Mouse (Mus musculus) forebrain, embryonic 13.5 days (tissue): ENCODE measurements around the gene Foxp1. TPM values are rescaled to one million over a fixed set of nuclear protein-coding genes. Genes with fewer than 3 reads are reported as not detected.
A peak's percentile ranks its signal among the peaks of the same experiment; 100 is the strongest.

ENCODE experiments used
- ATAC-seq: fragments of 200-750 bp; cut with Nextera tagmentation; 2 replicates; pipeline ENCODE4 v1.8.0; 2017
- H3K27ac ChIP-seq: fragments of 300-500 bp; sonication (generic); 2 replicates; pipeline ENCODE4 v1.5.1; 2015; ENCODE audit warnings: inconsistent platforms, mild to moderate bottlenecking, moderate library complexity
- H3K27me3 ChIP-seq: fragments of 300-500 bp; sonication (generic); 2 replicates; pipeline ENCODE4 v1.6.1; 2015; ENCODE audit warnings: mild to moderate bottlenecking, inconsistent platforms
- H3K36me3 ChIP-seq: fragments of 300-500 bp; sonication (generic); 2 replicates; pipeline ENCODE4 v1.6.1; 2015; ENCODE audit warnings: mild to moderate bottlenecking, inconsistent platforms; ENCODE audit not compliant: poor library complexity, severe bottlenecking
- H3K4me1 ChIP-seq: fragments of 300-500 bp; sonication (generic); 2 replicates; pipeline ENCODE4 v1.6.1; 2015; ENCODE audit warnings: inconsistent platforms
- H3K4me2 ChIP-seq: fragments of 300-500 bp; sonication (generic); 2 replicates; pipeline ENCODE4 v1.6.1; 2015; ENCODE audit warnings: inconsistent platforms, mild to moderate bottlenecking, moderate library complexity
- H3K4me3 ChIP-seq: fragments of 300-500 bp; sonication (generic); 2 replicates; pipeline ENCODE4 v1.5.1; 2015; ENCODE audit warnings: mild to moderate bottlenecking, inconsistent platforms
- H3K9ac ChIP-seq: fragments of 300-500 bp; sonication (generic); 2 replicates; pipeline ENCODE4 v1.6.1; 2015; ENCODE audit warnings: mild to moderate bottlenecking, inconsistent platforms
- H3K9me3 ChIP-seq: fragments of 300-500 bp; sonication (generic); replicated peaks from 2 replicates; pipeline ENCODE4 v1.6.1; 2016; ENCODE audit warnings: inconsistent platforms
- WGBS: fragments of 180-500 bp; shearing (Covaris S2); methylation state at CpG from one replicate; pipeline ENCODE4 v1.1.7; 2015; 5-methylcytosine and 5-hydroxymethylcytosine counted together
- polyA plus RNA-seq: library from polyadenylated mRNA; unstranded; fragments of >200 nt; fragmentation: Nextera tagmentation; extraction: Ambion mirVana; gene quantifications from 2 replicates; pipeline ENCODE4 v1.2.1, GENCODE M21; 2015

The Foxp1 gene
- polyA plus RNA-seq, 1 experiment from 2014 or later = 51.3 TPM

GRCm38 (mm10) chr6:99105979-99106378, 416.5 kb downstream of the Foxp1 start:
- no peak overlapping the region for H3K4me2 ChIP-seq
- no peak overlapping the region for H3K9ac ChIP-seq
- WGBS = 86% methylated on average over 4 of the region's 4 CpGs
- no peaks in the 10 kb centered on the region for H3K36me3 ChIP-seq
- ATAC-seq = no peak
- no peaks in the 10 kb centered on the region for H3K9me3 ChIP-seq
- H3K4me1 ChIP-seq = peaks cover 32% of the 10 kb centered on the region
- no peak overlapping the region for H3K27ac ChIP-seq
- H3K27me3 ChIP-seq = 0 out of 2 replicates have a peak, but pooled peaks cover 3% of the 10 kb centered on the region
- no peak overlapping the region for H3K4me3 ChIP-seq

- H3K4me2 ChIP-seq = no peak overlapping the region
- no peaks in the 10 kb centered on the region for H3K9me3 ChIP-seq
- H3K9ac ChIP-seq = no peak overlapping the region
- 0 out of 2 replicates have a peak, but pooled peaks cover 3% of the 10 kb centered on the region for H3K27me3 ChIP-seq
- no peak for ATAC-seq
- H3K4me1 ChIP-seq = peaks cover 41% of the 10 kb centered on the region
- H3K36me3 ChIP-seq = no peaks in the 10 kb centered on the region
- H3K4me3 ChIP-seq = no peak overlapping the region
- WGBS = 11% methylated on average over 7 of the region's 7 CpGs
- H3K27ac ChIP-seq = no peak overlapping the region
These were observed 418.1 kb downstream of the Foxp1 start for GRCm38 (mm10) chr6:99104446-99104845.

GRCm38 (mm10) chr6:99103911-99104310, 418.6 kb downstream of the Foxp1 start:
- Histone ChIP-seq H3K9ac (no peak overlapping the region), H3K4me3 (no peak overlapping the region), H3K27me3 (0 out of 2 replicates have a peak, but pooled peaks cover 3% of the 10 kb centered on the region), H3K9me3 (no peaks in the 10 kb centered on the region), H3K36me3 (no peaks in the 10 kb centered on the region), H3K4me2 (no peak overlapping the region), H3K4me1 (peaks cover 41% of the 10 kb centered on the region), H3K27ac (no peak overlapping the region)
- 9% methylated on average over 3 of the region's 3 CpGs for WGBS
- ATAC-seq = peak; percentile 19; the same call in 1 of the 2 replicates

DNA sequence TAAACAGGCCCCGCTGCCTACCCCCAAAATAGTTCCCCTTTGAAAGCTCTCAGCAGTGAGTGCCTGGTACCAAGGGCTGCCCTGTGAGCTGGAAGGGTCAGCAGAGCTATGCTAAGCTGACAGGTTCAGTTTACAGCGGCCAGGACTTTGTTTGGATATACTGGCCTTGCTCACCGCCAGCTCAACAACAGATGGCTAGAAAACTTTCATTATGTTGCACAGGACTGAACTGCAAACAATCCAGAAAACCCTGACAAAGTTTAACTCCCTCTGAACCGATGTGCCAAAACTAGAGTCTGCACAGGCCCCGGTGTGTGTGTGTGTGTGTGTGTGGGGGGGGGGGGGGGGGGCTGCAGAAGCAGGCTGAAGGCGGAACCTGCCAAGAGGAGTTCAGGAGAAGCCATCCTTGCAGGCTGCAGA, 421.0 kb downstream of the Foxp1 start:
- WGBS = 4% methylated on average over 6 of the region's 6 CpGs
- Histone ChIP-seq H3K27ac (no peak overlapping the region; the same call in 1 of the 2 replicates), H3K9me3 (no peaks in the 10 kb centered on the region; the same call in 1 of the 2 replicates), H3K27me3 (0 out of 2 replicates have a peak, but pooled peaks cover 3% of the 10 kb centered on the region), H3K4me2 (peak overlapping the region; percentile 33; the same call in 1 of the 2 replicates), H3K4me3 (no peak overlapping the region), H3K36me3 (no peaks in the 10 kb centered on the region), H3K9ac (no peak overlapping the region), H3K4me1 (peaks cover 51% of the 10 kb centered on the region)
- peak; percentile 69 for ATAC-seq

GRCm38 (mm10) chr6:99100331-99100730, 422.2 kb downstream of the Foxp1 start:
- no peak for ATAC-seq
- WGBS = 32% methylated on average over 5 of the region's 5 CpGs
- H3K27me3 ChIP-seq = no peaks in the 10 kb centered on the region
- H3K36me3 ChIP-seq = no peaks in the 10 kb centered on the region
- H3K9me3 ChIP-seq = no peaks in the 10 kb centered on the region; the same call in 1 of the 2 replicates
- no peak overlapping the region for H3K9ac ChIP-seq
- peaks cover 62% of the 10 kb centered on the region for H3K4me1 ChIP-seq
- no peak overlapping the region for H3K4me2 ChIP-seq
- H3K27ac ChIP-seq = no peak overlapping the region
- H3K4me3 ChIP-seq = no peak overlapping the region

- Histone ChIP-seq H3K4me1 (peaks cover 63% of the 10 kb centered on the region), H3K4me2 (no peak overlapping the region), H3K27me3 (no peaks in the 10 kb centered on the region), H3K4me3 (no peak overlapping the region), H3K9ac (no peak overlapping the region), H3K27ac (no peak overlapping the region), H3K9me3 (no peaks in the 10 kb centered on the region; the same call in 1 of the 2 replicates), H3K36me3 (no peaks in the 10 kb centered on the region)
- no peak for ATAC-seq
- WGBS = 29% methylated on average over 4 of the region's 4 CpGs
These were observed 422.7 kb downstream of the Foxp1 start for GRCm38 (mm10) chr6:99099781-99100180.

DNA sequence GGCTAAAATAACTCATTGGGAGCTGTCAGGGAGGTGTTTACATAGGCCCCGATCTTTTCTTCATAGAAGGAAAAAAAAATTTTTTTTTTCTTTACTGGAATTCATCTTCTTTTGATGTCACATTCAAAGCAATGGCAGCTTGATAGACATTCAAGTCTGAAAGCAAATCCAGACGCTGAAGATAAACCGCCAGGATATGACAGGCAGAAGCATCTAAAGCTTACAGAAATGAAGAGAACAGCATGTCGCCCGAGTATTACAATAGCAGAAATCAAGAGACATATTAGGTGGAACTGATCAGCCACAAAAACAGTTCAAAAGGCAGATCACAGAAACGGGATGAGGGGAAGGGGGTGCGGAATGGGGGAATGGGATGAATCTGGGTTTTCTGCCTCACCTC, 425.3 kb downstream of the Foxp1 start:
- Histone ChIP-seq H3K4me3 (no peak overlapping the region), H3K9ac (no peak overlapping the region), H3K36me3 (no peaks in the 10 kb centered on the region), H3K27ac (no peak overlapping the region), H3K4me1 (peaks cover 65% of the 10 kb centered on the region), H3K9me3 (no peaks in the 10 kb centered on the region; the same call in 1 of the 2 replicates), H3K27me3 (no peaks in the 10 kb centered on the region), H3K4me2 (no peak overlapping the region)
- ATAC-seq = no peak
- 43% methylated on average over 7 of the region's 7 CpGs for WGBS

GRCm38 (mm10) chr6:99096776-99097166, 425.8 kb downstream of the Foxp1 start:
- Histone ChIP-seq H3K27ac (no peak overlapping the region), H3K9me3 (no peaks in the 10 kb centered on the region; the same call in 1 of the 2 replicates), H3K36me3 (no peaks in the 10 kb centered on the region), H3K4me3 (no peak overlapping the region), H3K9ac (no peak overlapping the region), H3K4me2 (no peak overlapping the region), H3K4me1 (peaks cover 65% of the 10 kb centered on the region), H3K27me3 (no peaks in the 10 kb centered on the region)
- no peak for ATAC-seq
- WGBS = 75% methylated on average over 7 of the region's 7 CpGs

DNA sequence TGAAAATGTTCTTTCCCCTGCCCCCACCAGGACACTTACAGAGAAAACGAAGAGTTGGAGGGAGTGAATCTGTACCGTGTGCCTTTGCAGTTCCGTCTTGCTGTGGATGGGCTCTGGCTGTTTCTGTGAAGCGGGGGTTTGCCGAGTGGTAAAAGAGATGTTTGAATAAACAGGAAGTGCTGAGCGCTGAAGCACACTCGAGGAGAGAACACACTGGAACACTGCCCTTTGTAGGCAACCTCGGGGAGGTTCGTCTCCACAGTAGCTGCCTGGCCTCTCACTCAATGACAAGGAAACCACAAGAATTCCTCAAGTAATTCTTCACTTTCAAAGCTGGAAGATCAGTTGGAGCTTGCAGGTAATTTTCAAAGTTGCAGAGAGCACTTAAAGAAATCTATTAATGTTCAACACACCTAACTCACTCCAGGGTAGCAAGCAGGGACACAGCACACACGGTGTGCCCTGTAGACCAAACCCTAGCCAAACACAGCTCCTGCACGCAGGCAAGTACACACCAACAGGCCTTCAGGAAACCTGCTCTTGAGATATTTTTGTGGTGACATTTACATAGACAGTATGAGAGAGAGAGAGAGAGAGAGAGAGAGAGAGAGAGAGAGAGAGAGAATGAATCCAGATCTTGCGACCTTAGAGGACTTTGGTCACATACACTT, 426.3 kb downstream of the Foxp1 start:
- Histone ChIP-seq H3K27me3 (no peaks in the 10 kb centered on the region), H3K4me2 (peak overlapping the region; percentile 9), H3K4me1 (peaks cover 63% of the 10 kb centered on the region), H3K36me3 (no peaks in the 10 kb centered on the region), H3K27ac (no peak overlapping the region), H3K9ac (no peak overlapping the region), H3K4me3 (no peak overlapping the region), H3K9me3 (no peaks in the 10 kb centered on the region; the same call in 1 of the 2 replicates)
- WGBS = 29% methylated on average over 12 of the region's 12 CpGs
- ATAC-seq = no peak

GRCm38 (mm10) chr6:99095185-99096104, 427.1 kb downstream of the Foxp1 start:
- Histone ChIP-seq H3K27ac (no peak overlapping the region), H3K4me2 (peak overlapping the region; percentile 9; the same call in 1 of the 2 replicates)

DNA sequence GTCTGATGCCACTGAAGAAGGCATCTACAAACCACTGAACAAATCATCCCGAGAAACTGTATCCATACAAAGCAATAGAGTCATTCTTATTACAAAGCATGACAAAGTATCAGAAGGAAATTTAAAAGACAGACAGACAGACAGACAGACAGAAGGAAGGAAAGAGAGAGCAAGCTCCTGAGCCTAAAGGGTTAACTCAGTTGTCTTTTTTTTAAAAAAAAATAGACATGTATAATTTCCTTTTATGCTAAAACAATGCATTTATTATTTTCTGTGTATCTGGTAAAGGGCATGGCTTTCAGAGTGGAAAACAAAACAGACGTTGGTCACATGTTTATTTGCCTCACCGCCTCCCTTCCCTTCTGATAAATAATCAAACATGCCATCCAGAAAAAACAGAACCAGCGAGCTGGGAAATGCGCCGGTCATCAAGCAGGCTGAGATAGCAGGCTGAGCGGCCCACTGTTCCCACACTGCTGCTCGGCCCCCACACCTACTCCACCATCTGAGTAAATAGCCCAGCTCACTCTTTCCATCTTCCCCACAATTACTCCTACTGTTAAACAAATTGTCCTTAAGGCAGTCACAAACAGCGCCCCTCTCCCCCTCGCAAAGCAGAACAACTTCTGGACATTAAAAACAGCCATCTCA, 428.1 kb downstream of the Foxp1 start:
- 37% methylated on average over 10 of the region's 10 CpGs for WGBS
- H3K27ac ChIP-seq = no peak overlapping the region
- H3K4me1 ChIP-seq = peaks cover 51% of the 10 kb centered on the region
- H3K9me3 ChIP-seq = no peaks in the 10 kb centered on the region; the same call in 1 of the 2 replicates
- H3K4me3 ChIP-seq = no peak overlapping the region
- no peak overlapping the region for H3K9ac ChIP-seq
- ATAC-seq = no peak
- H3K27me3 ChIP-seq = no peaks in the 10 kb centered on the region
- no peak overlapping the region; the same call in 1 of the 2 replicates for H3K4me2 ChIP-seq
- no peaks in the 10 kb centered on the region for H3K36me3 ChIP-seq

More at GRCm38 (mm10) chr6:99095185-99096104, 427.1 kb downstream of the Foxp1 start:
- Histone ChIP-seq H3K4me3 (no peak overlapping the region), H3K36me3 (no peaks in the 10 kb centered on the region), H3K9ac (no peak overlapping the region), H3K4me1 (peaks cover 55% of the 10 kb centered on the region), H3K27me3 (no peaks in the 10 kb centered on the region), H3K9me3 (no peaks in the 10 kb centered on the region; the same call in 1 of the 2 replicates)
- ATAC-seq = no peak
- 42% methylated on average over 18 of the region's 18 CpGs for WGBS
